Mouse (Mus musculus) liver, postnatal 0 days (tissue): ENCODE data around the gene Atg16l1.

Source experiments
- CTCF ChIP-seq: sonication (generic); IDR thresholded peaks from 2 replicates; pipeline ENCODE4 v1.5.1; 2016; ENCODE audit warnings: antibody characterized with exemption, low read depth
- EP300 ChIP-seq: IDR thresholded peaks from 2 replicates; pipeline ENCODE4 v1.6.1; 2016; ENCODE audit warnings: antibody characterized with exemption, low read depth, mild to moderate bottlenecking

- TF ChIP-seq CTCF (no peak), EP300 (no peak)
These were observed 45.9 kb upstream of the Atg16l1 start for GRCm38 (mm10) chr1:87709661-87710270.
